Mouse (Mus musculus) frontal cortex, postnatal 25 days (tissue): ENCODE data around the gene Aox2.
A peak's percentile ranks its signal among the peaks of the same experiment; 100 is the strongest.

ENCODE experiments used
- DNase-seq, 2 experiments: peaks; one replicate each; pipeline ENCODE4 v3.0.0; 2022; ENCODE audit warnings: low spot score in 2 of 2

Gene Aox2

DNA sequence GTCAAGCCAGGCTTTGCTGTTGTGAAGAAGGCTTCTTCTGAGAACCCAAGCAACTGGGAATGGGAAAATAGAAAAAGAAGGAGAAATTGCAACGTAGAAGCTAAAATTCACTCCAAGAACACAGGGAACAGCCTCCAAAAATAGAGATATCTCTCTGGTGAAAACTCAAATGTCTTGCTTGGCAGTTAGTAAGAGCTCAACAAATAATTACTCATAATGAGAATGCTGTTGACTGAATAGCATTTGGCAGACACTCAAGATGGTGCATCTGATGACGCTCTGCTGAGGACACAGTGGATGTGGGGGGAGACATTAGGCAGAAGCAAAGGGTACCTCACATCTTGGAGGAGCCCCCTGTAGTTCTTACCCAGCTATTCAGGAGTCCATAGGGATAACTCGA lies 10.0 kb downstream of the Aox2 start:
- DNase-seq, result no peak

DNA sequence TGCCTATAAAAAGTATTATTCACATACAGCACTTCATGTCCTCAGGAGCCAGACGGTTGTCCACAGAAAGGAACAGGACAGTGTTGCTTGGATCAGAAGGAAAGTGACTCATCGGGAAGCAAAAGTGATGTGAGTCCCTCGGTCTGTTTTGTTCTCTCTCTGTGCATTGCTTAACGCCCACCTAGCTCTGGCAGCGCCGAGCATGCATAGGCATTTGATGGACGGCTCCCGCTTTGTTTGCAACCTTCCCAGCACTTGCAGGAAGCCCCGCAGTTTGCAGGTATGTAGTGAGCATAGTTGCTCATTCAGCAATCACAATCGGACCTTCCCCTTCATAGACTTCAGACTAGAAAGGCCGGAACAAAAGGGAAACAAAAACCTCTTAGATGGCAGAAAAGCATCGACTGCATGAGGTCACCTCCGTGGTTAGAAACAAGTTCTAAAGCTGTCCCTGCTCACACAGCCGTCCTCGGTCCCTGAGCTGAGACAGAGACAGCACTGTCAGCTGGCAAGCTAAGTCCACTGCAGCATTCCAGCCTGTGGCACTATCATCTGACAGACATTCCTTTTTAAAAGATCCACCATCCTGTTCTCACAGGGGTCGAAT lies 11.8 kb downstream of the Aox2 start:
- no peak for DNase-seq

DNA sequence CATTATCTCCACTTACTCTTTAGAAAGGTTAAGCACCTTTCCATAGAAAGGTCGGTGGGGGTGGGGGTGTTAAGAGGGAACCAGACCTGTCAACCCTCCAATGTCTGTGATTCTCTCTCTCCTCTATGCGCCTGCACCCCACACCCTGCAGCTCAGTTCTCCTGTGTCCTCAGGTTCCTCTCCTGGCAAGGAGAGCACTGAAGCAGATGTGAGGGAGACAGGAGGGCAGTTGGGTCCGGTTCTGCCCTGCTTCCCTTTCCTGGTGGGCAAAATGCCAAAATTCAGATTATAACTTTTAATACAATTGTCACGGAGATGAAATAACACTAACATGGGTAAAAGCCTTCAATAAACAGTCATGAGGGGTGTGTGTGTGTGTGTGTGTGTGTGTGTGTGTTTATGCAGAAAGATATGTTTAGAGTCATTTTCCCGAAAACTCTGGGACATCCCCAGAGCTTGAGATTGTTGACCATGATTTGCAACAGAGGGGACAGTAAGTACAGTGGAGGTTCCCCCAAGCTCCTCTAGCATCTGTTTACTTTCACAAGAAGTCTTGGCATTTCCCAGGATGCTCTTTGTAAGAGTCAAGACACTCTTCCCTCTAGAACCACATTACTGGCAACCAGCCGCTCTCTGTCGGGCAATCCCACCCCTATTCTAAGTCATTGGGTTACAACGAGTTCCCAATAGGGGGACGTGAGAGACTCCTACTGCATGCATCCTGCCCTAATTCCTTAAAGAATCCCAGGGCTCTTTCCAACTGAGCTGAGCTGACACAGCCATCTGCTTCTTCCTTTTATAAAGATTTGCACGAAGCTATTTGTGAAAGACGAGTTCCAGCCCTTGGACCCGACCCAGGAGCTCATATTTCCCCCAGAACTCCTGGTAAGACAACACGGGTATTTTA lies 13.5 kb downstream of the Aox2 start:
- peak in 1 of 2 experiments; percentile 11 for DNase-seq

- no peak for DNase-seq
These were observed 16.6 kb downstream of the Aox2 start for GRCm38 (mm10) chr1:58294730-58295129.

DNA sequence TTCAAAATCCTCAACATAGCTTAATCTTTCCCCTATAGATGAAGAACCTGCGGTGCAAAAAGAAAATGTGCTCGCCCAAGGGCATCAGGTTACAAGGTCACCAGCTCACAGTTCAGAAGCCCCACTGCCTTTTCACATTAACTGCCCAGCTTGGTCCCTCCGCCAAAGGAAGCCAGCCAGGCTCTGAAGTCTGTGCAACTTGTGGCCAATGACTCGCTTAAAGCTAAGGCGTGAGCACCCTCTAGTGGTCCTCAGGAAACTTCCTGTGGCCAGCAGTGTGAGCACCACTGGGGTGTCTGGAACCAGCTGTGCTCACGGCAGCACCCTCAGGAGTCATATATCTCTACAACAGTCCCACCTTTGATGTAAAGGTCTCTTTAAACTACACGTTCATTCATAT lies 18.2 kb downstream of the Aox2 start:
- peak; percentile 27 to 58 for DNase-seq

DNA sequence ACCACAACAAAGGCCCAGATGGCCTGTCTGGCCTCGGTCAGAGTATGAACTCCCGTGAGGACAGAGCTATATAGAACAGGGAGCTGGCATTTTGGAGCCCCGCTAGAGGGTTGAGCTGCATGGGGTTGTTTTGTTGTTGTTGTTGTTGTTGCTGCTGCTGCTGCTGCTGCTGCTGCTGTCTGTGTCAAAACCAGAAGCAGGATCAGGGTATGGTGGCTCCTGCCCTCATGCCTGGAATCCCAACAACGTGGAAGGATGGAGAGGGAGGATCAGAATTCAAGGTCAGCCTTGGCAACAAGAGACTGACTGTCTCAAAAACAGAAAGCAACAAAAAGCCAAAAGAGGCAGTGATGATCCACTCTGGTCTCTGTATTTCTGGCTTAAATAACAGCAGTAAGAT lies 18.7 kb downstream of the Aox2 start:
- DNase-seq, result no peak

- DNase-seq, result no peak
These were observed 20.2 kb downstream of the Aox2 start for GRCm38 (mm10) chr1:58298347-58298746.

- DNase-seq, result no peak
These were observed 22.9 kb downstream of the Aox2 start for GRCm38 (mm10) chr1:58301073-58301472.

DNA sequence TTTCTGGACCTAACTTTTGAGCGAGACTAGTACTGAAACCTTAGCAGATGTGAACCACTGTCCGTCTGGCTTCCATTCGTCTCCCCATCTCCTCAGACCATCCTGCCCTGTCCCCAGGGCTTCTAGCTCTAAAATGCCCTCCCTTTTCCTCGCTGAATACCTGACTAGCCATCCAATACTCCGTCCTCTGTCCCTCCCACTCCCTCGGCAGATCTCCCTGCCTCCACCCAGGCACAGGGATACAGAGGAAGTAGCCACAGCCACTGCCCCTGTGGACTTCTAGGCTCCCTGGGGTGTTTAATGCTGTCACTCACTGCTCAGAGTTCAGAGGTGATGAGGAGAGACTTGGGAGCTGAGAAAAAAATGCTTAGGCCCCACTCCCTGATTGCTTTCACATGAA lies 23.9 kb downstream of the Aox2 start:
- DNase-seq, result no peak

DNA sequence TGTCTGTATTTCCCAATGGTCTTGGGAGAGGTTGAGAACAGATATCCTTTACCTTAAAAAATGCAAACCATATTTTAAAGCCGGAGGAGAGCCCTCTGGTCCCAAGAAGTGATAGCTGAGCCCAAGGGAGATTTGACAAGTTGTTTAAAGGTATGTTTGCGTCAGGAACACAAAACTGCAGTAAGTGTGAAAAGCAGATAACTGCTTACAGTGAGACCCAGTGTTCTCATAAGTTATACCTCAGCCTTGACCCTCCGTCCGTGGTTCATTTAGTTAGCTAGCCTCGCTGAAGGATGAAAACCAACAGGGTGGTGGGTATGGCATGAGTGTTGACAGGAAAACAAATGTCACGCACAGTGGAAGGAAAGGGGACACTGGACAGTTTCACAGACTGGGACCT lies 24.9 kb downstream of the Aox2 start:
- no peak for DNase-seq

GRCm38 (mm10) chr1:58303726-58304125 lies 25.6 kb downstream of the Aox2 start:
- no peak for DNase-seq

- DNase-seq, result no peak
These were observed 26.2 kb downstream of the Aox2 start for GRCm38 (mm10) chr1:58304296-58304695.

- no peak for DNase-seq
These were observed 29.1 kb downstream of the Aox2 start for GRCm38 (mm10) chr1:58307181-58307580.

- no peak for DNase-seq
These were observed 30.5 kb downstream of the Aox2 start for GRCm38 (mm10) chr1:58308594-58308993.

DNA sequence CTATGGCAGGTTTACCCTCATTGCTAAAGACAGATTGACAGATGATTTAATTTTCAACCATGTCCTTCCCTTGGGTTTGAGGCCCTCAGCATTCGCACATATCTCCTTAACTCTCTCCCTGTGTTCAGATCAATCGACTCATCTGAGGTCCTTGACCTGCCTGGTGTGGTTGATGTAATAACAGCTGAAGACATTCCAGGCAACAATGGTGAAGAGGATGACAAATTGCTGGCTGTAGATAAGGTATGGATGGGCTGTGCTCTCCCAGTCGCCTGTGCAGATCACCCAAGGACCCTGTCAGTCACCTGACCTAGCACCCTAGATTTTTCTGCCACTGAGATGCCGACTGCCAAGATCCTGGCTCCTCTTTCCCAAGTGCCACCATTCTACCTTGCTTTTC lies 31.7 kb downstream of the Aox2 start:
- no peak for DNase-seq

DNA sequence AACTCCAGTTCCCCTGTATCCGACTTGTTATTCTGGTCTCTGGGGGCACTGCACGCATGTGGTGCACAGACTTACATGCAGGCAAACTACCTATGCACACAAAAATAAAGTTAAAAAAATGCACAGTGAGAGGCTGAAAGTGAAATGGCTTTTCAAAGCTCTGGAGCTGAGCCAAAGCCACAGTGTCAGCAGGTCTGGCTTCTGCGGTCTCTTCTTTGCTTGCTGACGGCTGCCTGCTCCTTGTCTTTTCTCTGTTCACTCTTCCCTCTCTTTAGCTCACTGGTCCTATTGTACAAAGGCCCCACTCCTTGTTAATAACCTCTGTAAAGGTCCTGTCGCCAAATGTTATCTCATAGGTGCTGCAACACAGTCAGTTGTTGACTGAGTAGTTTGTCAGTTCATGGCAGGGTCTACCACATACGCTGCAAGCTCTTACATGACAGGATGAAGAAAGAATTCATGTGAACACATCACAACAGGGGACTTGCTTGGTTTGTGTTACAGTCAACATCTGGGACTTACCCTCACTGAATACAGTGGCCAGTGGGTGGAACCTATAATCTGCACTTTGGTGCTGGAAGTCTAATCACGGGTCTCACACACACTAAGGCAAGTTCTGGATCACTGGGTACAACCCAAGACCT lies 33.2 kb downstream of the Aox2 start:
- no peak for DNase-seq

DNA sequence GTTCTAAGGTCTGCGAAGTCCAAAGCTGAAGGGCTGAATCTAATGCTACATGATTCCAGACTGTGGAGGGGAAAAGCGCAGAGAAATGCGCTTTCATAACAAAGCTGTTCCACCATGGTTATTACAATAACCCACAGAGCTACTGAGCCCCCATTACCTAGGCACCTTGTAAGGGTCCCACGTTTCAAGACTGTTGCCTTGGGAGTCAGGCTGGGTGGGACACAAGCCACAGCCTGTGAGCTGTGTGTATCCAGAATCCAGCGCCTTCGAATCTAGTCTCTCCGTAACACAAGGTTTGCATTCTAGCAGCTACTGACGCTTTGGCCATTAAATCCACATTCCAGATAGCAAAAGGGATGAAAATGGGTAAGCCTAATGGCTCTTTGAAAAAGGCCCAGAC lies 35.0 kb downstream of the Aox2 start:
- no peak for DNase-seq

- DNase-seq, result no peak
These were observed 37.4 kb downstream of the Aox2 start for GRCm38 (mm10) chr1:58315532-58315931.

- no peak for DNase-seq
These were observed 55.1 kb downstream of the Aox2 start for GRCm38 (mm10) chr1:58333222-58333621.

DNA sequence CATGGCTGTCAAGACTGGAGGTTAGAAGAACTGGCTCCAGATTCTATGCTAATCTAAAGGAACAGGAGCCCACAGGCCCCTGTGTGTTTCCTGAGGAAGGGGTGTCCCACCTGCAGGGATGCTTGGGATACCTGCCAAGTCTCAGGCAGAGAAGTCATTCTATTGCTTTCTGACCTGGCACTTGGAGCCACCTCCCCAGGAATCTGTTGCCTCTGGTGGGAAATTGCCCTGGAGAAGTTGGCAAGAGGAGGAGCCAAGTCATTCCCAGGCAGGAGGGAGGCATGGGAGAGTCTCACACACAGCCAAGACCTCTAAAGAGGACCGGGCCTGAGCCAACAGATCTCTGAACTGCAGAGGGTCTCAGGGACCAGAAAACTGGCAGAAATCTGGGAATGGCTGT lies 61.8 kb downstream of the Aox2 start:
- no peak for DNase-seq

DNA sequence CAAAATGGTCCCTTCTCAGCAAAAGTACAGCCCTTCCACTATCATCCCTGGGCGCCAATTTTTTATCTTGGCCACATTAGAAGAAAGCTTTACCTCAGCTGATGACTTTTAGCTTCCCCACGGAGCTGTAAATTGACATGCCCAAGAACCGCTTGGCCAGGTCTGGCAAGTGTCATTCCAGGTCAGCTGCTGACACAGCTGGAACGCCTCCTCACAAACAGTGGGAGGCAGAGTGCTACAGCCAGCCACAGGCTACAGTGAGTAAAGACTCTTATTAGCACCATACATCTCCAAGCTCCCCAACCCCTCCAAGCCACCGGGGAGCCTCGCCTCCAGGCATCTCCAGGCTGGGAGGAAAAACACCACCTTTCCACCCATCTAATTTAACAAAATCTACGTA lies 63.5 kb downstream of the Aox2 start:
- DNase-seq, result no peak

GRCm38 (mm10) chr1:58343861-58344260 lies 65.7 kb downstream of the Aox2 start:
- no peak for DNase-seq

DNA sequence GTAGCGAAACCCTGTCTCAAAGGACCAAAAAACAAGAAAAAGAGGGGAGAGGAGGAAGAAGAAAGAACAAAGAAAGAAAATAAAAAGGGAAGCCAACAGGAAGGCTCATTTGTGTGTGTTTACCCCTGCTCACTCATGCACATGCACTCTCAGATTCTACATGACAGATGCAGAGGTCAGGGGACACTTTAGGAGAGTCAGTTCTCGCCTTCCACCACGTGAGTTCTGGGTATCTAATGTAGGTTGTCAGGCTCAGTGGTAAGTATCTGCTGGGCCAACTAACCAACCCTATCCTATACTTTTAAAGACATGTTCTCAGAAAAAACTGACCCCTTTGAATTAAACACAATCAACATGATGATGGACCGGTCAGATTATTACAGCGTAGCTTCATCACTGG lies 66.4 kb downstream of the Aox2 start:
- no peak for DNase-seq
